Mouse (Mus musculus): ENCODE measurements around the gene Arhgef2. TPM values are rescaled to one million over a fixed set of nuclear protein-coding genes. Genes with fewer than 3 reads are reported as not detected.
A peak's percentile ranks its signal among the peaks of the same experiment; 100 is the strongest.

Gene Arhgef2
- polyA plus RNA-seq, 1 experiment from 2014 or later, result 127 TPM

DNA sequence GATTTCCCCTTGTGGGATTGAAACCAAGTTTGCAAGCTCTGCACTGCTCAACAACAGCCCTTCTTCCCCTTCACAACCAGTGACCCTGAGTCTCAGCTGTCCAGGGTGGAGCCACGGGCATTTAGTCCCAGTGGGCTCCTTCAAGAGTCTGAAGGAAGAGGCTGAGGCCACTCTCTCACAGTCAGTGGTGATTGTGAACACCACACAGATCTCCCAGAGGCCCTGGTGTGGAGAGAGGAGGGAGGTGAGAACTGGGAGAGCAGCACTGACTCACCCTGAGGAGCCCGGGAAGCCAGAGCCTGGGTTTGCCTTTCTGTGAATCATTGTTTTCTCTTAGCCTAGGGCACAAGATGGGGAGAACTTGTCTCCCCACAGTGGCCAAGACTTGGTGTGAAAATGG lies 19.2 kb downstream of the Arhgef2 start:
- Histone ChIP-seq H3K9me3 (ENCODE audit: low read depth, low read length) (no peaks in the 10 kb centered on the region), H3K27me3 (ENCODE audit: insufficient read depth, low read length) (no peaks in the 10 kb centered on the region), H3K9ac (peak overlapping the region; percentile 98), H3K4me3 (ENCODE audit: low read depth, low read length) (peak overlapping the region; percentile 91; the same call in 1 of the 2 replicates), H3K4me1 (ENCODE audit: insufficient read depth) (peaks cover 27% of the 10 kb centered on the region), H3K4me2 (peak overlapping the region; percentile 86), H3K27ac (ENCODE audit: low read depth) (peak overlapping the region; percentile 99), H3K36me3 (ENCODE audit: insufficient read depth) (peaks cover 44% of the 10 kb centered on the region)
- TF ChIP-seq CTCF (IDR thresholded peaks at IDR 0.05; ENCODE audit: low read depth), result no peak
- ATAC-seq (ENCODE audit: insufficient read depth) (no peak), DNase-seq (no peak)
- WGBS, result 21% methylated on average over 2 of the region's 2 CpGs

DNA sequence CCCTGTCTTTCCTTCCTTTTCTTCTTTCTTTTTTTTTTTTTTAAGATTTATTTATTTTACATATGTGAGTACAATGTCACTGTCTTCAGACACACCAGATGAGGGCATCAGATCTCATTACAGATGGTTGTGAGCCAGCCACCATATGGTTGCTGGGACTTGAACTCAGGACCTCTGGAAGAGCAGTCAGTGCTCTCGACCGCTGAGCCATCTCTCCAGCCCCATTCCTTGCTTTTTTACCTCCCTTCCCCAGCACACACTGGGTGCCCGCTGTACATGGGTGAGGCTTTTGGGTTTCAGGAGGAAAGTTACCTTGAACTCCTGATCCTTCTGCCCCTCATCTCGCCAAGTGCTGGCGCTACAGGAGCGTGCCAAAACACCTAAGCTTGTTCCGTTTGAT lies 19.8 kb downstream of the Arhgef2 start:
- Histone ChIP-seq H3K4me2 (no peak overlapping the region), H3K9ac (no peak overlapping the region), H3K9me3 (ENCODE audit: low read depth, low read length) (no peaks in the 10 kb centered on the region), H3K27ac (ENCODE audit: low read depth) (peak overlapping the region; percentile 99; the same call in 1 of the 2 replicates), H3K36me3 (ENCODE audit: insufficient read depth) (peaks cover 50% of the 10 kb centered on the region), H3K4me1 (ENCODE audit: insufficient read depth) (peaks cover 24% of the 10 kb centered on the region), H3K4me3 (ENCODE audit: low read depth, low read length) (no peak overlapping the region), H3K27me3 (ENCODE audit: insufficient read depth, low read length) (no peaks in the 10 kb centered on the region)
- WGBS, result 82% methylated on average over 7 of the region's 7 CpGs
- no peak for TF ChIP-seq CTCF (IDR thresholded peaks at IDR 0.05; ENCODE audit: low read depth)
- ATAC-seq (ENCODE audit: insufficient read depth), result no peak
- no peak for DNase-seq

DNA sequence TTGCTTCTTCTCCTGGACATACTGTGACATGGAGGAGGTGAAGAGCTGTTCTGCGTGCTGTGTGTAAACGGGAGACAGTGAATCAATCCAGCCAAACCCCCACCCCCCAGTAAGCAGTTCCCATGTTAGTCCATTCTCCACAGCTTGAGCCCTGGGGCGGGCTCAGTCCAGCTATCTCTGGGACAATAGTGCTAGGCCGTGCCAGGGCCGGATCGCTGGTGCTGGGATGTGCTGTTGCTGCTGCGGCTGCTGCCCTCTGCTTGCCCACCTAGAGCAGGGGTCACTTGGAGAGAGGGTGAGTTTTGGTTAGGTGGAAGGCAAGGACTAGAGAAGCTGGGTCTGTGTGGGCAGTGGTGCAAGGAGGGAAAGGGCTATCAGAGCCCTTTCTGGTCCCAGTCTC lies 20.6 kb downstream of the Arhgef2 start:
- no peak overlapping the region for H3K9ac ChIP-seq
- peaks cover 23% of the 10 kb centered on the region for H3K4me1 ChIP-seq (ENCODE audit: insufficient read depth)
- H3K4me3 ChIP-seq (ENCODE audit: low read depth, low read length), result no peak overlapping the region
- H3K36me3 ChIP-seq (ENCODE audit: insufficient read depth), result peaks cover 58% of the 10 kb centered on the region
- H3K27ac ChIP-seq (ENCODE audit: low read depth), result no peak overlapping the region
- TF ChIP-seq CTCF (IDR thresholded peaks at IDR 0.05; ENCODE audit: low read depth), result no peak
- DNase-seq (no peak), ATAC-seq (ENCODE audit: insufficient read depth) (no peak)
- 0 out of 2 replicates have a peak overlapping the region, but pooled peaks have one; percentile 2 for H3K4me2 ChIP-seq
- H3K9me3 ChIP-seq (ENCODE audit: low read depth, low read length), result no peaks in the 10 kb centered on the region
- 67% methylated on average over 7 of the region's 7 CpGs for WGBS
- no peaks in the 10 kb centered on the region for H3K27me3 ChIP-seq (ENCODE audit: insufficient read depth, low read length)

DNA sequence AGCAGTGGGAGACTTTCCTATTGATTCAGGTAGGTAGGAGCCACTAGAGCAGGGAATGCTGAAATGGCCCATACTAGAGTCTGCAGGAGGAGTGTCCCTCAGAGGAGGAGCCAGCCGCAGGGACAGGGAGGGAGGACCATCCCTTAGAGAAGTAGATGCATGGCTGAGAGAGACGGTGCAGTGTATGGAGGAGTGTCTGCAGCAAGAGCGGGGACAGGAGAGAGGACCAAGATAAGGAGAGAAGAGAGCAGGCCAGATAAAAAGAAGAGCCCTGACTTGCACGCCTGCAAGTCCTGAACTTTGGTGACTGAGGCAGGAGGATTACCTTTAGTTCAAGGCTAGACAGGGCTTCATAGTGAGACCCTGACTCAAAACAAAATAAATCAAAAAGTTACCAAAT lies 21.3 kb downstream of the Arhgef2 start:
- H3K4me3 ChIP-seq (ENCODE audit: low read depth, low read length), result no peak overlapping the region
- no peak overlapping the region for H3K27ac ChIP-seq (ENCODE audit: low read depth)
- H3K4me1 ChIP-seq (ENCODE audit: insufficient read depth), result peaks cover 23% of the 10 kb centered on the region
- DNase-seq (no peak), ATAC-seq (ENCODE audit: insufficient read depth) (no peak)
- no peak for TF ChIP-seq CTCF (IDR thresholded peaks at IDR 0.05; ENCODE audit: low read depth)
- 44% methylated on average over 4 of the region's 4 CpGs for WGBS
- no peaks in the 10 kb centered on the region for H3K9me3 ChIP-seq (ENCODE audit: low read depth, low read length)
- no peak overlapping the region for H3K9ac ChIP-seq
- H3K36me3 ChIP-seq (ENCODE audit: insufficient read depth), result peaks cover 66% of the 10 kb centered on the region
- H3K4me2 ChIP-seq, result no peak overlapping the region
- H3K27me3 ChIP-seq (ENCODE audit: insufficient read depth, low read length), result no peaks in the 10 kb centered on the region

DNA sequence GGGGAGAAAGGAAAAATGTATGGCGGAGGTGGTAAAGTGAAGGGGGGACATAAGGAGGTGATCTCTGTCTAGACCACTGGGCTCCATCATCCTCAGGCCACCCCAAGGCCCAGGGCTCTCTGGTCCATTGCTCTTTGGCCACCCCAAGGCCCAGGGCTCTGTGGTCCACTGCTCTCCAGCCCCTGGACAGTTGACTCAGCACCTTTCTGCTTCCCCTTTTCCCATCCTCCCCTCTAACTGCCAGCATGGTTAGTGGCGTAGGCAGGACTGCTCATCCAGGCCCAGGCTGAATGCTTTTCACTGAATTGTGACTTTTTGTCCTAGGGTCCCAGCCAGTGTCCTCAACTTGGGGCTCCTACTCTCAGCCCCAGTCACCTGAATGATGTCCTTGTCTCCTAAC lies 21.8 kb downstream of the Arhgef2 start:
- WGBS, result 88% methylated on average over 2 of the region's 2 CpGs
- peaks cover 23% of the 10 kb centered on the region for H3K4me1 ChIP-seq (ENCODE audit: insufficient read depth)
- H3K36me3 ChIP-seq (ENCODE audit: insufficient read depth), result peaks cover 70% of the 10 kb centered on the region
- DNase-seq (no peak), ATAC-seq (ENCODE audit: insufficient read depth) (no peak)
- no peak for TF ChIP-seq CTCF (IDR thresholded peaks at IDR 0.05; ENCODE audit: low read depth)
- H3K9ac ChIP-seq, result no peak overlapping the region
- no peaks in the 10 kb centered on the region for H3K27me3 ChIP-seq (ENCODE audit: insufficient read depth, low read length)
- H3K4me2 ChIP-seq, result no peak overlapping the region
- no peaks in the 10 kb centered on the region for H3K9me3 ChIP-seq (ENCODE audit: low read depth, low read length)
- no peak overlapping the region for H3K4me3 ChIP-seq (ENCODE audit: low read depth, low read length)
- no peak overlapping the region for H3K27ac ChIP-seq (ENCODE audit: low read depth)

DNA sequence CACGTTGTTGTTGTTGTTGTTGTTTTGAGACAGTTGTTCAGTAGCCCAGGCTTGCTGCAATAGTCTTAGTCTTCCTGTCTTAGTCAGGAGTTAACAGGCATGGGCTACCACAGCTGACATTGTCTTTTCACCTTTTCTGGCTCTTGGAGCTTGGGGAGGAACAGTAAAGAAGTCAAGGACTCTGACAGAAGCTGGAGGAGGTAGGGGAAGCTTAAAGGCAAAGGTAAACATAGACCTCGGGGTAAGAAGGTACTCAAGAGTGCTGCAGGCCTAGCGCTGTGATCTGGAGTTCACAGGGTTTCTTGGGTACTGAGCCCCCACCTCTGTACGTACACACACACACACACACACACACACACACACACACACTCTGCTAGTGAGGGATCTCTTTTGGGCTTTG lies 23.0 kb downstream of the Arhgef2 start:
- peak; percentile 8; the same call in 1 of the 2 replicates for ATAC-seq (ENCODE audit: insufficient read depth)
- WGBS, result 48% methylated on average over 4 of the region's 4 CpGs
- Histone ChIP-seq H3K9me3 (ENCODE audit: low read depth, low read length) (no peaks in the 10 kb centered on the region), H3K4me2 (no peak overlapping the region), H3K27me3 (ENCODE audit: insufficient read depth, low read length) (no peaks in the 10 kb centered on the region), H3K36me3 (ENCODE audit: insufficient read depth) (peaks cover 82% of the 10 kb centered on the region), H3K4me3 (ENCODE audit: low read depth, low read length) (no peak overlapping the region), H3K27ac (ENCODE audit: low read depth) (no peak overlapping the region), H3K9ac (no peak overlapping the region), H3K4me1 (ENCODE audit: insufficient read depth) (peaks cover 21% of the 10 kb centered on the region)
- DNase-seq, result no peak
- TF ChIP-seq CTCF (IDR thresholded peaks at IDR 0.05; ENCODE audit: low read depth), result no peak

DNA sequence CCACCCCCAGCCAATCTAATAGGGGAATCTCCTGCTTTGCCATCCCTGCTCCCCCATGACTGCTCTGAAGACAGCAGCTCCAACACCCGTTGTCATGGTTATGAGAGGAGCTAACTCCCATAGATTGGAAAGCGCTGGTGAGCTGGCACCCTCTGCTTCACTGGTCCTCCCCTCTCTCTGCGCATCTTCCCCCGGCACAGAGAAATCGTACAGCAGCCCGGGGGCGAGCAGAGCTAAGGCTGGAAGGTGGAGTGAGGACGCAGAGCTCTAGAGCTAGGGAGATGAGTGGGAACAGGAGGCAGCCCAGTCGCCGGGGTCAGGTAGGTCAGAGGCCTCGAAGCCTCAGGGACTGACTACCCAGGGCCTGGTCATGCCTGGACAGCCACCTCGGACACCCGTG lies 23.5 kb downstream of the Arhgef2 start:
- Histone ChIP-seq H3K27me3 (ENCODE audit: insufficient read depth, low read length) (no peaks in the 10 kb centered on the region), H3K4me1 (ENCODE audit: insufficient read depth) (peaks cover 16% of the 10 kb centered on the region), H3K27ac (ENCODE audit: low read depth) (peak overlapping the region; percentile 50; the same call in 1 of the 2 replicates), H3K4me3 (ENCODE audit: low read depth, low read length) (no peak overlapping the region), H3K9ac (no peak overlapping the region), H3K4me2 (no peak overlapping the region), H3K36me3 (ENCODE audit: insufficient read depth) (peaks cover 86% of the 10 kb centered on the region), H3K9me3 (ENCODE audit: low read depth, low read length) (no peaks in the 10 kb centered on the region)
- DNase-seq, result no peak
- no peak for TF ChIP-seq CTCF (IDR thresholded peaks at IDR 0.05; ENCODE audit: low read depth)
- WGBS, result 63% methylated on average over 13 of the region's 13 CpGs
- ATAC-seq (ENCODE audit: insufficient read depth), result peak; percentile 15; the same call in 1 of the 2 replicates

DNA sequence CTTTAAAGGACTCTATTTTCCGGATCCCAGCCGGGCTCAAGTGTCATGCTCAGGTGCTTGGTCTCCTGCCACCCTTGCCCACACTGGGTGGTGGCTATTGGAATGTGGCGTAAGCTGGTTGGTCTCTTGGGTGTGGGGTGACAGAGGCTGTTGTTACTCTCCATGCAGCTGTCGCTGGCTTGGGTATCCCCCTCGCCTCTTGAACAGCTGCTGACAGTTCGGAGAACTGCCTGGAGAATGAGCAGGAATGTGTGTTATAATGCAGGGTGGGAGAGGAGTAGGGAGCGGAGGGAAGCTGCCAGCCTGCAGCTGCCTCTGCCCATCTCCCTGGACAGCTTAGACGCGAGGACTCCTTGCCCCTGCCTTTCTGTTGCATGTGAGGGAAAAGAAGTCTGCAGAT lies 24.3 kb downstream of the Arhgef2 start:
- WGBS, result 65% methylated on average over 9 of the region's 9 CpGs
- no peak overlapping the region for H3K9ac ChIP-seq
- peaks cover 86% of the 10 kb centered on the region for H3K36me3 ChIP-seq (ENCODE audit: insufficient read depth)
- H3K27me3 ChIP-seq (ENCODE audit: insufficient read depth, low read length), result no peaks in the 10 kb centered on the region
- no peaks in the 10 kb centered on the region for H3K9me3 ChIP-seq (ENCODE audit: low read depth, low read length)
- peak overlapping the region; percentile 6; the same call in 1 of the 2 replicates for H3K27ac ChIP-seq (ENCODE audit: low read depth)
- DNase-seq, result no peak
- H3K4me2 ChIP-seq, result no peak overlapping the region
- H3K4me3 ChIP-seq (ENCODE audit: low read depth, low read length), result no peak overlapping the region
- no peak for ATAC-seq (ENCODE audit: insufficient read depth)
- peaks cover 8% of the 10 kb centered on the region for H3K4me1 ChIP-seq (ENCODE audit: insufficient read depth)
- TF ChIP-seq CTCF (IDR thresholded peaks at IDR 0.05; ENCODE audit: low read depth), result no peak
